Mouse (Mus musculus) T-cell, adult 2 months (primary cell): ENCODE measurements around the gene Ccdc36.

Experiments used
- DNase-seq: peaks from one replicate; pipeline ENCODE4 v3.0.0; 2022; ENCODE audit warnings: low spot score

Gene Ccdc36

GRCm38 (mm10) chr9:108378234-108378633, 50.0 kb downstream of the Ccdc36 start:
- DNase-seq: no peak
